Mouse (Mus musculus) testis, adult 2 months (tissue): ENCODE data around the gene Sdad1. TPM values are rescaled to one million over a fixed set of nuclear protein-coding genes. Genes with fewer than 3 reads are reported as not detected.

Source experiments
- H3K27ac ChIP-seq: fragments of 200-500 bp; 2 replicates; pipeline ENCODE4 v1.5.1; 2012; ENCODE audit warnings: low read depth, low read length; ENCODE audit not compliant: control insufficient read depth, insufficient read depth
- H3K27me3 ChIP-seq: fragments of 200-500 bp; 2 replicates; pipeline ENCODE4 v1.6.1; 2012; ENCODE audit warnings: mild to moderate bottlenecking, low read length, moderate library complexity; ENCODE audit not compliant: control insufficient read depth, insufficient read depth
- H3K36me3 ChIP-seq: fragments of 200-500 bp; 2 replicates; pipeline ENCODE4 v1.6.1; 2012; ENCODE audit warnings: mild to moderate bottlenecking, low read length; ENCODE audit not compliant: control insufficient read depth, insufficient read depth
- H3K4me1 ChIP-seq: fragments of 200-500 bp; 2 replicates; pipeline ENCODE4 v1.6.1; 2012; ENCODE audit warnings: low read length; ENCODE audit not compliant: control insufficient read depth, insufficient read depth
- H3K4me3 ChIP-seq: fragments of 200-500 bp; 2 replicates; pipeline ENCODE4 v1.5.1; 2012; ENCODE audit warnings: low read depth, mild to moderate bottlenecking, low read length, moderate library complexity, mixed read lengths; ENCODE audit not compliant: control insufficient read depth
- CTCF ChIP-seq: fragments of 200-500 bp; IDR thresholded peaks from 2 replicates; pipeline ENCODE4 v1.5.1; 2012; ENCODE audit warnings: low read depth, mild to moderate bottlenecking, inconsistent platforms, low read length, moderate library complexity; ENCODE audit not compliant: control insufficient read depth, insufficient read depth, insufficient replicate concordance
- POLR2A ChIP-seq: fragments of 200-500 bp; IDR thresholded peaks from 2 replicates; pipeline ENCODE4 v1.6.1; 2012; ENCODE audit warnings: low read depth, mild to moderate bottlenecking, inconsistent platforms, low read length, moderate library complexity; ENCODE audit not compliant: control insufficient read depth
- polyA plus RNA-seq: library from polyadenylated mRNA; depleted of rRNA; stranded (reverse); fragments of >200 nt; gene quantifications from 2 replicates; pipeline ENCODE4 v1.2.3, GENCODE M21; 2012

Gene Sdad1
- polyA plus RNA-seq, 1 experiment, result 44.7 TPM

- H3K4me3 ChIP-seq, result no peak overlapping the region
- no peak for TF ChIP-seq POLR2A
- no peak for TF ChIP-seq CTCF
- peaks cover 10% of the 10 kb centered on the region for H3K4me1 ChIP-seq
- no peaks in the 10 kb centered on the region for H3K36me3 ChIP-seq
- H3K27me3 ChIP-seq, result no peaks in the 10 kb centered on the region
- H3K27ac ChIP-seq, result no peak overlapping the region
Measured at GRCm38 (mm10) chr5:92254476-92254875, 55.8 kb downstream of the Sdad1 start.

- no peak overlapping the region for H3K27ac ChIP-seq
- H3K4me1 ChIP-seq, result peaks cover 16% of the 10 kb centered on the region
- no peaks in the 10 kb centered on the region for H3K27me3 ChIP-seq
- TF ChIP-seq CTCF (peak; percentile 45; the same call in 1 of the 2 replicates), POLR2A (no peak)
- H3K36me3 ChIP-seq, result no peaks in the 10 kb centered on the region
- H3K4me3 ChIP-seq, result no peak overlapping the region
Measured at GRCm38 (mm10) chr5:92252797-92253343, 57.4 kb downstream of the Sdad1 start.

- H3K4me3 ChIP-seq, result no peak overlapping the region
- no peaks in the 10 kb centered on the region for H3K36me3 ChIP-seq
- no peaks in the 10 kb centered on the region for H3K27me3 ChIP-seq
- H3K4me1 ChIP-seq, result peaks cover 16% of the 10 kb centered on the region
- H3K27ac ChIP-seq, result no peak overlapping the region
- TF ChIP-seq CTCF, result no peak
- no peak for TF ChIP-seq POLR2A
Measured at GRCm38 (mm10) chr5:92252031-92252430, 58.2 kb downstream of the Sdad1 start.

- H3K27me3 ChIP-seq, result no peaks in the 10 kb centered on the region
- H3K4me1 ChIP-seq, result peaks cover 16% of the 10 kb centered on the region
- TF ChIP-seq CTCF (no peak), POLR2A (no peak)
- H3K36me3 ChIP-seq, result no peaks in the 10 kb centered on the region
- H3K4me3 ChIP-seq, result no peak overlapping the region
- no peak overlapping the region for H3K27ac ChIP-seq
Measured at GRCm38 (mm10) chr5:92248614-92249013, 61.7 kb downstream of the Sdad1 start.

- Histone ChIP-seq H3K27me3 (no peaks in the 10 kb centered on the region), H3K36me3 (no peaks in the 10 kb centered on the region), H3K27ac (no peak overlapping the region), H3K4me3 (no peak overlapping the region), H3K4me1 (peaks cover 15% of the 10 kb centered on the region)
- TF ChIP-seq POLR2A (no peak), CTCF (no peak)
Measured at GRCm38 (mm10) chr5:92245483-92245882, 64.8 kb downstream of the Sdad1 start.

GRCm38 (mm10) chr5:92244900-92245299 is 65.4 kb downstream of the Sdad1 start:
- H3K27ac ChIP-seq, result no peak overlapping the region

GRCm38 (mm10) chr5:92240769-92241168 is 69.5 kb downstream of the Sdad1 start:
- TF ChIP-seq POLR2A, result no peak
- TF ChIP-seq CTCF, result no peak
- Histone ChIP-seq H3K4me3 (no peak overlapping the region), H3K27ac (no peak overlapping the region), H3K27me3 (no peaks in the 10 kb centered on the region), H3K36me3 (no peaks in the 10 kb centered on the region), H3K4me1 (peaks cover 4% of the 10 kb centered on the region; the same call in 1 of the 2 replicates)

More at GRCm38 (mm10) chr5:92244900-92245299, 65.4 kb downstream of the Sdad1 start:
- no peaks in the 10 kb centered on the region for H3K27me3 ChIP-seq
- TF ChIP-seq POLR2A (no peak), CTCF (no peak)
- H3K4me1 ChIP-seq, result peaks cover 11% of the 10 kb centered on the region
- no peaks in the 10 kb centered on the region for H3K36me3 ChIP-seq
- H3K4me3 ChIP-seq, result no peak overlapping the region
